Mouse (Mus musculus) stomach, embryonic 14.5 days (tissue): ENCODE data around the gene Csgalnact2. TPM values are rescaled to one million over a fixed set of nuclear protein-coding genes. Genes with fewer than 3 reads are reported as not detected.

ENCODE experiments used
- ATAC-seq: fragments of 200-750 bp; cut with Nextera tagmentation; 2 replicates; pipeline ENCODE4 v1.8.0; 2017; ENCODE audit warnings: low read depth, moderate TSS enrichment; ENCODE audit not compliant: insufficient number of reproducible peaks, insufficient read depth, low FRiP score
- H3K27ac ChIP-seq: fragments of 300-500 bp; sonication (generic); 2 replicates; pipeline ENCODE4 v1.5.1; 2014; ENCODE audit warnings: mild to moderate bottlenecking, low read length, moderate library complexity, mixed read lengths
- H3K27me3 ChIP-seq: fragments of 300-500 bp; sonication (generic); 2 replicates; pipeline ENCODE4 v1.6.1; 2014; ENCODE audit warnings: low read length, control low read depth, mixed read lengths; ENCODE audit not compliant: control insufficient read depth, insufficient read depth
- H3K36me3 ChIP-seq: fragments of 300-500 bp; sonication (generic); 2 replicates; pipeline ENCODE4 v1.6.1; 2014; ENCODE audit warnings: mild to moderate bottlenecking, control low read depth, low read length, moderate library complexity, mixed read lengths; ENCODE audit not compliant: control insufficient read depth, insufficient read depth
- H3K4me1 ChIP-seq: fragments of 300-500 bp; sonication (generic); 2 replicates; pipeline ENCODE4 v1.6.1; 2014; ENCODE audit warnings: low read length, control low read depth, mixed read lengths; ENCODE audit not compliant: control insufficient read depth, insufficient read depth
- H3K4me2 ChIP-seq: fragments of 300-500 bp; sonication (generic); replicated peaks from 2 replicates; pipeline ENCODE4 v1.6.1; 2014; ENCODE audit warnings: low read depth, low read length, control low read depth
- H3K4me3 ChIP-seq: fragments of 300-500 bp; sonication (generic); 2 replicates; pipeline ENCODE4 v1.5.1; 2014; ENCODE audit warnings: low read depth, low read length, control low read depth
- H3K9ac ChIP-seq: fragments of 300-500 bp; sonication (generic); replicated peaks from 2 replicates; pipeline ENCODE4 v1.6.1; 2014; ENCODE audit warnings: low read depth, mild to moderate bottlenecking, control low read depth, low read length, moderate library complexity, mixed read lengths
- H3K9me3 ChIP-seq: fragments of 300-500 bp; sonication (generic); 2 replicates; pipeline ENCODE4 v1.6.1; 2016; ENCODE audit warnings: low read depth, low read length, control low read depth; ENCODE audit not compliant: control insufficient read depth
- WGBS: fragments of 180-500 bp; shearing (Covaris S2); extraction: QIAGEN DNeasy Blood & Tissue Kit; methylation state at CpG from one replicate; pipeline ENCODE4 v1.1.7; 2014; 5-methylcytosine and 5-hydroxymethylcytosine counted together
- polyA plus RNA-seq: library from polyadenylated mRNA; unstranded; fragments of >200 nt; fragmentation: Nextera tagmentation; extraction: Ambion mirVana; gene quantifications from 2 replicates; pipeline ENCODE4 v1.2.1, GENCODE M21; 2014

Csgalnact2 gene
- polyA plus RNA-seq, 1 experiment from 2014 or later = 15.1 TPM

DNA sequence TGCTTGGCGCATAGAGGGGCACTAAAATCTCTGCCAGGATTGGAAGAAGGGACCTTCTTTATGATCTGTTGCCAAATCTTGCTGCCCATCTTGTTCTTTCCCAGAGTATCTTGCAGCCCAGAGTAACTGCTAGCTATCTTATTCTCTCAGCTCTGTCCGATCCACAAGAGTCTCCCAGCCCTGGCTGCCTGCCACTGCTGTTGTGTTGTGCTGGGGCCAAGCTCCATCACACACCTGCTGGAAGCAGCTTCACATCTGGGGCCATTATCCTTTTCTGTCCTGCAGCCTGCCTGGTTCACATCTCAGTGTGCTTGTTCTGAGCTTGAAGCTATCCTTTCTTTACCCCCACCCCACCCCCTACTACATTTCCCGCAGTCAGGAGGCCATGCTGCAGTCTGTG lies 62.7 kb downstream of the Csgalnact2 start:
- no peak overlapping the region for H3K4me2 ChIP-seq
- H3K27ac ChIP-seq = no peak overlapping the region
- WGBS = 62% methylated on average over 3 of the region's 3 CpGs
- H3K27me3 ChIP-seq = no peaks in the 10 kb centered on the region
- H3K9me3 ChIP-seq = no peaks in the 10 kb centered on the region
- ATAC-seq = no peak
- peaks cover 8% of the 10 kb centered on the region for H3K4me1 ChIP-seq
- H3K4me3 ChIP-seq = no peak overlapping the region
- no peak overlapping the region for H3K9ac ChIP-seq
- no peaks in the 10 kb centered on the region for H3K36me3 ChIP-seq

DNA sequence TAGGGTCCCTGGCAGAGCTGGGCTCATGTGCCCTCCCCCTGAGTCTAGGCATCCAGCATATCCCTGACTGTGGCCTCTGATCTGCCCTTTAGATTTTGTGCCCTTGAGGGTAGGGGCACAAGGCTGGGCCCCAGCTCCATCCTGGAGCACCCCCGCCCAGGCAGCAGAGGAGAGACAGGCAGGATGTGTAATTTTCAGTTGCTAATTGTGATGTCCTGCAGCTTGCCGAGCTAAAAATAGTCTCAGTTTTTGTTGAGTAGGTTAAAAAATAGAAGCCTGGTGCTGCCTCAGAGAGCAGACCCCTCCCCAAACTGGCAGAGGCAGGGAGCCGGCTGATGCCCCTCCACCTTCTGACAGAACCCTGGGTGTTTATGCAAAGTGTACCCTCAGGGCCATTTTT lies 64.8 kb downstream of the Csgalnact2 start:
- Histone ChIP-seq H3K27me3 (no peaks in the 10 kb centered on the region), H3K9me3 (no peaks in the 10 kb centered on the region), H3K4me2 (no peak overlapping the region), H3K36me3 (no peaks in the 10 kb centered on the region), H3K4me3 (no peak overlapping the region), H3K27ac (no peak overlapping the region; the same call in 1 of the 2 replicates), H3K4me1 (peaks cover 8% of the 10 kb centered on the region), H3K9ac (no peak overlapping the region)
- no peak for ATAC-seq
- WGBS = 45% methylated on average over 3 of the region's 3 CpGs

DNA sequence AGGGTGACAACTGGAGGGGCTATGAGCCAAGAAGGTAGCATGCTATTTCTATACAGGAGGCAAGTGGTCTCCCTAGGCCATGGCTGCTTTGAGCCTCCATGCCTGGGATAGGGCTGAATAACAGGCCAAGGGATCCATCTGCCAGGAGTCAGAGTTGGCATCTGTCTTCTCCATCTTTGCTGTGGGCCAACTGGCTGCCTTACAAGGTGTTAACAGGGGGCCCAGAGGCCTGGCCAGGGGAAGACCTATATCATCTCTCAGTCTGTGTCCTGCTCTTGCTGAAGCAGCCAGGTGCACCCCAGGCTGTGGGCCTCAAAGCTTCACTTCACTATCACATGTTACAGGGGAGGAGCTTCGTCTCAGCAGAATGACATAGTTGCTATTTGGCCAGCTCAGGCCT lies 66.8 kb downstream of the Csgalnact2 start:
- H3K27ac ChIP-seq = no peak overlapping the region
- H3K4me3 ChIP-seq = no peak overlapping the region
- no peaks in the 10 kb centered on the region for H3K36me3 ChIP-seq
- WGBS = 96% methylated on average over 1 of the region's 1 CpGs
- no peaks in the 10 kb centered on the region for H3K9me3 ChIP-seq
- no peak overlapping the region for H3K9ac ChIP-seq
- H3K4me2 ChIP-seq = no peak overlapping the region
- ATAC-seq = no peak
- peaks cover 8% of the 10 kb centered on the region for H3K4me1 ChIP-seq
- H3K27me3 ChIP-seq = no peaks in the 10 kb centered on the region

DNA sequence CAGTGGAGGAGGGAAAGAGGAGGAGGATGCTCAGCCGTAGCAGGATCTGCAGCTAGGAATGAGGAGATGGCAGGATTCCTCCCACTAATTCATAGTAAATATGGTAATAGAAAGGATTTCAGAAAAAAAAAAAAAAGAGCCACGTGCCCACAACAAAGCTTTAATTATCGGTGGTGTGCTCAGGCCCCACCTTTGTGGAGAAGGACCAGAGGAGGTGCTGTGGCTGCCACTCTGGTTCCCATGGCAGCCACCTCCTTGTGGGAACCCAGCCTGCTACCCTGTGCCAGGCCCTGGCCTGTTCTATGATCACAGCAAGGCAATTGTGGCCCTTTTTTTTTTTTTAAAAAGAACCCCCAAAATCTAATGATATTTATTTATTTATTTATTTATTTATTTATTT lies 67.5 kb downstream of the Csgalnact2 start:
- H3K4me2 ChIP-seq = no peak overlapping the region
- WGBS = 76% methylated on average over 3 of the region's 3 CpGs
- H3K9me3 ChIP-seq = no peaks in the 10 kb centered on the region
- H3K4me1 ChIP-seq = peaks cover 11% of the 10 kb centered on the region
- H3K27me3 ChIP-seq = 0 out of 2 replicates have a peak, but pooled peaks cover 2% of the 10 kb centered on the region
- no peak overlapping the region for H3K9ac ChIP-seq
- no peak overlapping the region for H3K4me3 ChIP-seq
- H3K27ac ChIP-seq = no peak overlapping the region
- H3K36me3 ChIP-seq = no peaks in the 10 kb centered on the region
- no peak for ATAC-seq

DNA sequence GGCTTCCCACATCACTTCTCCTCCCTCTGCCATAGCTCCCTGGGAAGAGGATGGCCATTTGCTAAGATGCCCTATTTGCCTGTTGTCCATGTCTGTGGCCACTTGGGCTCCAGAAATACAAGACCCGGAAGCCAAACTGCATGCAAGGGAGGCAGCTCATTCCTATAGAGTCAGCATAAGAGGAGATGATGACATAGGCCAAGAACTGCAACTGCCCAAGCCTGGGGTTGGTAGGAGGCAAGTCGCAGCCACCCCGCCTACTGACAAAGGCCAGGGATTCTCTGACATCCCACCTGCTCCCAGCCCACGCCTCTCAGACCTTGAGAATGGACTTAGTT lies 68.0 kb downstream of the Csgalnact2 start:
- Histone ChIP-seq H3K36me3 (no peaks in the 10 kb centered on the region), H3K4me2 (no peak overlapping the region), H3K9me3 (no peaks in the 10 kb centered on the region), H3K4me1 (peaks cover 15% of the 10 kb centered on the region), H3K9ac (no peak overlapping the region), H3K4me3 (no peak overlapping the region), H3K27ac (no peak overlapping the region), H3K27me3 (0 out of 2 replicates have a peak, but pooled peaks cover 2% of the 10 kb centered on the region)
- 81% methylated on average over 4 of the region's 4 CpGs for WGBS
- ATAC-seq = no peak

DNA sequence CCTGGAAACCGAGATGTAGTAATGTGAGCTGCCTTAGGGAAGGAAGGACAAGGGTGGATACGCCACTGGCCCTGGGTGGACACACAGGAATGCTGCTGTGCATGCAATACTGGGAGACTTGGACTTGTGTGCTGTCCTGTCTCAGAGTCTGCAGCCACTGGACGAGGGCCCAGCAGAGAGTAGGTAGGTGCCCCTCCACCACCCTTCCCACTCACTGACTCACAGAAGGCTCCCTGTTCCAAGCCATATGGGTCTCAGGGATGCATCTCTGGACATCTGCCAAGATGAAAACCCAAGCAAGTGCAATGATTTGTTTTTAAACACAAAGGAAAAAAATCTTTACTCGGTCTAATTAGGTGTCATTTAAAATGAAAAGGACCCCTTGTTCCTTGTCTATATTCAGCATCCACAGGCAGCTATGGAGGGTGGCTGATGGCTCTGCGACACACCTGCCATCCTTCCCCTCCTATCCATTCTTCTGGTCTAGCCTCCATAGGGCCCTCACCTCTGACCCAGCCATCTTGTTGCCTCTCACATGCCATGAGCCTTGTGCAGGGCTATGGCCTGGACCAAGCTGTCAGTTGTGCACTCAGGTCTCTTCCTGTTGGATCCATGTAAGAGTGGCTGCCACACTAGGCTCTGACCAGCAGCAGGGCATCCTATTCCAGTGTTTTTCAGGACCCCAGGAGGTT lies 68.5 kb downstream of the Csgalnact2 start:
- ATAC-seq = no peak
- H3K4me3 ChIP-seq = no peak overlapping the region
- no peaks in the 10 kb centered on the region for H3K36me3 ChIP-seq
- no peak overlapping the region for H3K4me2 ChIP-seq
- H3K9me3 ChIP-seq = no peaks in the 10 kb centered on the region
- H3K4me1 ChIP-seq = peaks cover 19% of the 10 kb centered on the region
- 0 out of 2 replicates have a peak, but pooled peaks cover 2% of the 10 kb centered on the region for H3K27me3 ChIP-seq
- no peak overlapping the region for H3K27ac ChIP-seq
- 63% methylated on average over 5 of the region's 5 CpGs for WGBS
- H3K9ac ChIP-seq = no peak overlapping the region

DNA sequence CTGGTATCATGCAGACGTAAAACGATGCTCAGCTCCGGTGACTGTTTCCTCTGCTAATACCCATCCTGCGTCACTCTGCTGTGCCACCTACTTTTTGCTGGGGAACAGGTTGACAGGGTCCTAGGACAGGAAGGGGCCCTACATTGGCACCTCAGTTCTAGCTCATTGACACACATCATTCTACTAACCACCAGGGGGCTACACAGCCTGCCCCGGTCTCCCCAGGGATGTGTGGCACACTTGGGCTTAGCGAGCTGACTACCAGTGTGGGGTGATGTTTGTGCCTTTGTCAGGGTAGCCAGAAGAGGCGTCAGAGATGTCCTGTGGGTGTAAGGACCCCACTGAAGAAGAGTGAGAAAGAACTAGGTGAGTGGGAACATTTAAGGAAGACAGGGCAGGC lies 71.2 kb downstream of the Csgalnact2 start:
- Histone ChIP-seq H3K4me3 (no peak overlapping the region), H3K36me3 (no peaks in the 10 kb centered on the region), H3K4me2 (no peak overlapping the region), H3K9me3 (no peaks in the 10 kb centered on the region), H3K27me3 (0 out of 2 replicates have a peak, but pooled peaks cover 2% of the 10 kb centered on the region), H3K27ac (no peak overlapping the region), H3K4me1 (peaks cover 13% of the 10 kb centered on the region), H3K9ac (no peak overlapping the region)
- ATAC-seq = no peak
- 68% methylated on average over 7 of the region's 7 CpGs for WGBS

DNA sequence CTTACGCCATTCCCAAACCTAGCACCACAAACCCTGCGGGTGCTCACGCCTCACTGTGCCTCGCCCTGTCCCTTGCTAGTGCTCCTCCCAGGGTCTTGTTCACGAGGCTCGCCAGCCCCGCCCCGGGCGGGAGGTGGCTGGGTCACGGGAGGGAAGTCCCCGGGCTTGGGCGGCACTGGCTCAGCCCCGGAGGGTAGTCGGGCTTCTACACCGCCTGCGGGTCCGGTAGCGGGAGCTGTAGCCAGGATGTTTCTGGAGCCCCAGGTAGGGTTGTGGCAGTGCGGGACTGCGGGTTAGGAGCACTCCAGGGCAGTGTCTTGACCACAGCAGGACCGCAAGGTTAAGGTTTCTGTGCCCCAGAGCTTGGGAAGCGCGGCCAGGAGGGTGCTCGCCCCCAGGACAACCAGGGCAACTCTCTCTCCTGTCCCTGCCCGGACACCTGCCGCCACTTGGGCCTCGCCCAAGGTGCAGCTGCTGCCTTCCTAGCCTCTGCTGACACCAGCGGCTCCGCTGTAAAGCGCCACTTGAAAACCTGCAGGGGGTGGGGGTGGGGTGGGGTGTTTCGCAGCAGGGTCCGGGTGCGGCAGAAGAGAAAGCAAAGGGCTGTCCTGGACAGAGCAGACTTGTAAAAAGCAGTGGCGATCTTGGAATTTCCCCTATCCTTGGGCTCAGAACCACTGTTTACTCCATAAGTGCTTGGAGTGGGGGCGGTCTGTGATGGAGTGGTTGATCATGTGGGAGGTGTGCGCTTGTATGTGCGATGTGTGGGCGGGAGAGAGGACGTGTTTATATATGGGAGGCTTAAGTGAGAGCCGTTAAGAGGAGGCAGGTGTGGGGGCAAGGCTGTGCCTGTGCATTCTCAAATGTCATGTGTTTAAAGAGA lies 72.5 kb downstream of the Csgalnact2 start:
- ATAC-seq = peak; percentile 57
- 0 out of 2 replicates have a peak, but pooled peaks cover 2% of the 10 kb centered on the region for H3K27me3 ChIP-seq
- no peak overlapping the region for H3K9ac ChIP-seq
- no peaks in the 10 kb centered on the region for H3K36me3 ChIP-seq
- peaks cover 13% of the 10 kb centered on the region for H3K4me1 ChIP-seq
- peak overlapping the region; percentile 35 for H3K4me3 ChIP-seq
- under 1% methylated on average over 40 of the region's 40 CpGs for WGBS
- H3K27ac ChIP-seq = no peak overlapping the region
- no peaks in the 10 kb centered on the region for H3K9me3 ChIP-seq
- peak overlapping the region; percentile 91 for H3K4me2 ChIP-seq
